Comparison of ENCODE assay signal across 17 mouse cellular contexts in the genomic region with DNA sequence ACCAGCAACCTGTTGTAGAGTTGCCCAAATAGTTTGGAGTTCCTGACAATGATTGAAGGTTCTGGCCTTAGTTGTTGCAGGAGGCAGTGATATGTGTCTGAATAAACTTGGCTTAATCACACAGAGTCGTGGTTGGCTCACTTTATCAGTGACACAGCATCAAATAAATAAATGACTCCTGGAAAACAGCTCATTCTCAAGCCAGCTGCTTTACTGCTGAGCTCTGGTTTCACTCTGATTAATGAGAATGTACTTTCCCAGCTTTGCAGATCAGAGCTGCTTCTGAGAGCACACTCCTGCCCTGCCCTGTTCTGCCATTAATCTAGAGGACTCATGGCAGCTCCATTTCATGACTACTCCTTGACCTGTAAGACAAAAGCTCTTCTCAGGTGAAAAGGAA.
A peak's percentile ranks its signal among the peaks of the same experiment; 100 is the strongest.
DNase-seq lines count a peak whose midpoint lies in the region; ATAC-seq and TF ChIP-seq lines count a peak whose summit lies in the region.
"Had no signal": no experiment of that assay in that cellular context is flagged by ENCODE, and none has a peak within 500 bp of the region (broad histone marks: within the 10 kb centered on the region; RNA-seq: fewer than 3 reads in every experiment).

No protein-coding gene starts in this region.

- TF ChIP-seq CTCF in lung, postnatal 0 days (IDR thresholded peaks at IDR 0.05), result no peak

- DNase-seq in adrenal gland, adult (ENCODE audit: inconsistent age in 2 of 2, low spot score in 1 of 2), result peak; percentile 10 to 71
- DNase-seq in adrenal gland, postnatal 4 days (ENCODE audit: low spot score in 2 of 2), result no peak
- DNase-seq in lung, postnatal 0 days (ENCODE audit: low spot score), result peak; percentile 14
- no peak for DNase-seq in lung, postnatal 14 days
- DNase-seq in forebrain, embryonic 10.5 days (ENCODE audit: extremely low spot score, low spot score), result no peak
- no peak for DNase-seq in heart, adult 8-10 months (ENCODE audit: low spot score)
- no peak for DNase-seq in left cerebral cortex, postnatal 10 days (ENCODE audit: extremely low spot score in 1 of 2, low spot score in 2 of 2)
- DNase-seq: cerebellum, postnatal 36 days; liver, postnatal 0 days; right cerebral cortex, adult 18-20 months; thymus, adult 18-20 months had no signal

- no peak overlapping the region for H3K9ac ChIP-seq in lung, postnatal 0 days (replicated peaks; ENCODE audit: low read depth)
- H3K9ac ChIP-seq in intestine, embryonic 16.5 days (ENCODE audit: low read depth, low read length), result no peak overlapping the region
- H3K9ac ChIP-seq: liver, postnatal 0 days; neural tube, embryonic 15.5 days had no signal

- no peak overlapping the region for H3K4me2 ChIP-seq in lung, postnatal 0 days (replicated peaks; ENCODE audit: low read depth, low read length)
- H3K4me2 ChIP-seq in intestine, embryonic 16.5 days (ENCODE audit: low read depth, low read length), result no peak overlapping the region
- H3K4me2 ChIP-seq: neural tube, embryonic 15.5 days had no signal

- H3K4me3 ChIP-seq in lung, postnatal 0 days (ENCODE audit: low read depth, low read length), result no peak overlapping the region
- no peak overlapping the region for H3K4me3 ChIP-seq in intestine, embryonic 16.5 days (ENCODE audit: low read length)
- H3K4me3 ChIP-seq in forebrain, embryonic 10.5 days, result no peak overlapping the region
- H3K4me3 ChIP-seq: erythroblast, embryonic 14.5 days; hindbrain, embryonic 10.5 days; megakaryocyte, embryonic 14.5 days; neural tube, embryonic 15.5 days had no signal

- no peak for TF ChIP-seq EP300 in lung, postnatal 0 days (IDR thresholded peaks at IDR 0.05)

- WGBS in lung, postnatal 0 days, result 0% methylated on average over 1 of the region's 1 CpGs
- WGBS in intestine, embryonic 16.5 days, result 5% methylated on average over 1 of the region's 1 CpGs
- 62% methylated on average over 1 of the region's 1 CpGs for WGBS in forebrain, embryonic 10.5 days

- no peaks in the 10 kb centered on the region for H3K27me3 ChIP-seq in lung, postnatal 0 days (replicated peaks; ENCODE audit: insufficient read depth, low read length)
- no peaks in the 10 kb centered on the region for H3K27me3 ChIP-seq in intestine, embryonic 16.5 days (replicated peaks; ENCODE audit: control insufficient read depth, insufficient read depth, low read length)
- no peaks in the 10 kb centered on the region for H3K27me3 ChIP-seq in forebrain, embryonic 10.5 days (ENCODE audit: poor library complexity, severe bottlenecking)
- H3K27me3 ChIP-seq: CH12.LX; megakaryocyte, embryonic 14.5 days; neural tube, embryonic 15.5 days had no signal

- H3K36me3 ChIP-seq in lung, postnatal 0 days (ENCODE audit: insufficient read depth, low read length), result no peaks in the 10 kb centered on the region
- H3K36me3 ChIP-seq in intestine, embryonic 16.5 days (ENCODE audit: control insufficient read depth, insufficient read depth, low read length), result no peaks in the 10 kb centered on the region
- no peaks in the 10 kb centered on the region for H3K36me3 ChIP-seq in forebrain, embryonic 10.5 days (replicated peaks)
- H3K36me3 ChIP-seq: hindbrain, embryonic 10.5 days; neural tube, embryonic 15.5 days had no signal

- no peak overlapping the region for H3K27ac ChIP-seq in lung, postnatal 0 days (ENCODE audit: low read length)
- H3K27ac ChIP-seq in intestine, embryonic 16.5 days (ENCODE audit: low read length), result no peak overlapping the region
- no peak overlapping the region for H3K27ac ChIP-seq in forebrain, embryonic 10.5 days
- H3K27ac ChIP-seq: hindbrain, embryonic 10.5 days; neural tube, embryonic 15.5 days had no signal

- intact Hi-C loops in left cerebral cortex, postnatal 10 days (cut with DNase I), result no loop called here

- H3K4me1 ChIP-seq in lung, postnatal 0 days (ENCODE audit: insufficient read depth, low read depth, low read length), result no peaks in the 10 kb centered on the region
- H3K4me1 ChIP-seq in intestine, embryonic 16.5 days (ENCODE audit: control insufficient read depth, insufficient read depth, low read length), result no peaks in the 10 kb centered on the region
- no peaks in the 10 kb centered on the region for H3K4me1 ChIP-seq in forebrain, embryonic 10.5 days
- H3K4me1 ChIP-seq: hindbrain, embryonic 10.5 days; megakaryocyte, embryonic 14.5 days; neural tube, embryonic 15.5 days had no signal

- H3K9me3 ChIP-seq in lung, postnatal 0 days (ENCODE audit: low read length), result no peaks in the 10 kb centered on the region
- H3K9me3 ChIP-seq in intestine, embryonic 16.5 days (ENCODE audit: control insufficient read depth, low read length), result no peaks in the 10 kb centered on the region
- no peaks in the 10 kb centered on the region for H3K9me3 ChIP-seq in forebrain, embryonic 10.5 days
- H3K9me3 ChIP-seq: hindbrain, embryonic 10.5 days; megakaryocyte, embryonic 14.5 days; neural tube, embryonic 15.5 days had no signal

- ATAC-seq in lung, postnatal 0 days, result no peak; the same call in 1 of the 2 replicates
- peak; percentile 28; the same call in 1 of the 2 replicates for ATAC-seq in intestine, embryonic 16.5 days
- ATAC-seq: liver, postnatal 0 days had no signal

Comparison
In these comparisons a context has a peak if more than half of its experiments do, and no peak if none do; other contexts are left out.
1. DNase-seq: peak in adrenal gland, adult (2 of 2) and lung, postnatal 0 days (single experiment); none in adrenal gland, postnatal 4 days (0 of 2), lung, postnatal 14 days (single experiment), forebrain, embryonic 10.5 days (single experiment), heart, adult 8-10 months (single experiment) and left cerebral cortex, postnatal 10 days (0 of 2).